Mouse (Mus musculus) mouse embryonic stem cell (cell line): ENCODE measurements around the gene Olfr1252.

Source experiments
- in situ Hi-C, 2 experiments: fragments of 300-500 bp; cut with MboI; formaldehyde crosslinking; loops; 1 replicate in 1 of 2; 3 replicates in 1 of 2; pipeline ENCODE4 v1.14.3; 2019 to 2020; ENCODE audit warnings: low sequenced_read_pairs in 2 of 2, low pct_unique_long_range_greater_than_20kb in 1 of 2, mixed read lengths in 1 of 2; ENCODE audit not compliant: unreplicated experiment in 1 of 2

Gene Olfr1252

DNA sequence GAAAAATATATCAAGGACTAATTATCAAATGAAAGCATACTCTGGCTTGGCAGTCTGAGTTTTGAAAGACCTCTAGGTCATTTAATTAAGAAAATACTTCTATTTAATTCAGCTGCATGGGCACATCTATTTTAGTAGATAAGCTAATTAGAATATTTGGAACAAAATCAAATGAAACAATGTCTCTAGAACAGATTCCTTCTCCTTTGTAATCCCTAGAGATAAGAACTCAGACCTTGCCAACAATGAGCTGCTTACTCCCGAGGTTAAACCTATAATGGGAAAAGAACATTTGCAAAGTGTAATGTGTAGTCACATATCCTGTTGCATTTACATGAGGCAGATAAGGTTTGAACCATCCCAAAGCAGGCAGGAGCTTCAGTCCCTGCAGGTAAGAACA lies at the start of gene Olfr1252:
TSS of gene Olfr1252 (minus strand) at position 101 of the 400 bp plus-strand sequence.
- in situ Hi-C loops: no loop called here

DNA sequence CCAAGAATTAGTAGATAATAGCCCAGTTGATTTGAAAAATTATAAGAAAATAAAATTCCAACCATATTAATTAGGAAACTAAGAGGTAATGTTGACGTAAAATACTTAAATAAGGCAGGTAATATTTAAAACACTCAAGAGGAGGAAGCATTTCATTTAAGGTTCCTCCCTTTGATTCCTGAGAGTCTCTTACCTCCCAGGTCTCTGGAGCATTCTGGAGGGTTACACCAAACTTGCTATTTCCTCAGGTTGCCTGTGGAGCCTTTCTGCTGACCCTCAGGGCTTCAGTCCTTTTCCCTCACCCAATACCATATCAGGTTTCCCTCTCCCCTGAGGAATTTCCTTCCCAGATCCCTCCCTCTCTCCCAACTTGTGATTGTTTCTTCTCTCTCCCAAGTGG lies 32.2 kb upstream of the Olfr1252 start, which contains the start of gene Olfr1253:
TSS of gene Olfr1253 (minus strand) at position 101 of the 400 bp plus-strand sequence.
- in situ Hi-C loops: no loop called here

DNA sequence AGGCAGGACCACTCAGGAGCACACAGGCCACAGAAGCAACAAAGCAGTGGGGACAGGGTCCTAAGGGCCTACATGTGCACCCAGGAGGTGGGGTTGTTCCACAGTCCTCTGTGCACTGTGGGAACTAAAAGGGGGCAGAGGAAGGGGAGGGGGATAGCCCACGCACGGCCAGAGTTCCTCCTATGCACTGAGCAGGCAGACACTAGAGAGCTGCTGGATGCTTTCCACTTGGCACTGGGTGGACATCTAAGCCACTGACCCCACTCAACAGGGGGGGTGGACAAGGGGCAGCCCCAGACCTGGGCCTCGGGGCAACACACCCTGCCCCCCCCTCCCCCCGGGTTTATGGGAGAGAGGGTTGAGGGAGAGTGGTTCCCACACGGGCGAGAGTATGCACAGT lies 32.8 kb downstream of the Olfr1252 start:
- in situ Hi-C loops: no loop called here

DNA sequence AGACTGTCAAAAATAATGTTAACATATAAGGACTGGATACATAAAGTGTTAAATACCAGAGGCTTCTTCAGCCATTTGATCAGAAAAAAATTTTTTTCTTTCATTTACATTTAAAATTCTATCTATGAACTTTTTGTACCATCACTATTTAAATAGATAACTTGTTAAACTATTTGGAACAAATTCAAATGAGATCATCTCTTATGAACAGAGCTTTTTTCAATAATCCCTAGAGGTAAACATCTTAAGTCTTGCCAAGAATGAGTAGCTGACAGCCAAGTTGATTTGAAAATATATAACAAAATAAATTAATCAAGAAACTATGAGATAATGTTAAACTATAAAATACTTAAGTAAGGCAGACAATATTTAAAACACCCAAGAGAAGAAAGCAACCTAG lies 53.0 kb downstream of the Olfr1252 start, which contains the start of gene Olfr1251:
TSS of gene Olfr1251 (minus strand) at position 101 of the 400 bp plus-strand sequence.
- in situ Hi-C loops: no loop called here
